16 mouse cellular contexts compared by ENCODE assay signal in genomic region chr19:60208173-60208572, GRCm38 (mm10).
"Had no signal": no experiment of that assay in that cellular context is flagged by ENCODE, and none has a peak within 500 bp of the region (broad histone marks: within the 10 kb centered on the region; RNA-seq: fewer than 3 reads in every experiment).

No protein-coding gene starts in this region.

- H3K27ac ChIP-seq: neural tube, embryonic 13.5 days; neural tube, embryonic 15.5 days; stomach, embryonic 15.5 days; stomach, postnatal 0 days had no signal

- H3K9ac ChIP-seq: neural tube, embryonic 13.5 days; neural tube, embryonic 15.5 days; stomach, embryonic 15.5 days had no signal

- H3K4me3 ChIP-seq: neural tube, embryonic 13.5 days; neural tube, embryonic 15.5 days; stomach, embryonic 15.5 days had no signal

- H3K9me3 ChIP-seq: neural tube, embryonic 13.5 days; neural tube, embryonic 15.5 days; stomach, embryonic 15.5 days had no signal

- H3K4me1 ChIP-seq: stomach, embryonic 15.5 days had no signal

- H3K4me2 ChIP-seq: neural tube, embryonic 13.5 days; neural tube, embryonic 15.5 days; stomach, embryonic 15.5 days had no signal

- DNase-seq: retina, postnatal 1 day; right cerebral cortex, adult 18-20 months; right cerebral cortex, postnatal 14 days; right cerebral cortex, postnatal 25 days; right cerebral cortex, postnatal 4 days; spleen, adult 18-20 months; thymus, adult 18-20 months; thymus, adult 2 months; thymus, postnatal 14 days; thymus, postnatal 25 days; thymus, postnatal 36 days; thymus, postnatal 4 days had no signal

- H3K27me3 ChIP-seq: neural tube, embryonic 13.5 days; neural tube, embryonic 15.5 days; stomach, embryonic 15.5 days had no signal
